Mouse (Mus musculus): ENCODE data around the gene Spz1.

The Spz1 gene

DNA sequence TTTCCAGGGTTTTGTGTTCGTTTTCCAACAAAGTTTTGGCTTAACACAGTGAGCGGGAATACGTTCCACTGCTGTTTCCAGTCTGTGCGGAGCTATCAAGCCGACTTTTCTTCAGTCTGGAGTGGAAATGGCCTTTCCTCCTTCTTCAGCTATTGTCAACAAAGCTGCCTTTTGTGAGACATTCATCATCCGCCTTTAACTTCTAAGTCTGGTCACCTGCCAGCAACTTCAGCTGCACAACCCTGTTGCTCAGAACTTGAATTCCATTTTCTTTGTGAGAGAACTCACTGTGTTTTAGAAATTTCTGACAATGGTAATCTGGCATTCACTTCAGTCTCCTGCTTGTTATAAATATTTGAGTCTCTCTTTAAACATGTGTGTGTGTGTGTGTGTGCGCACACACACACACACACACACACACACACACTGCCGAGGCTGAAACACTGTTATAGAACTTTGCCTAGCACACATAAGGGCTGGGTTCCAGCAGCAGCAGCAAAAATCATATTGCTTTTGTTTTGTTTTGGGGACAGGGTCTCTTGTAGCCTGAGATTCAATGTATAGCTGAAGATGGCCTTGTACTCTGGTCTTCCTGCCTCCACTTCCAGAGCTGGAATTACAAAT, 8.2 kb upstream of the Spz1 start:
- in situ Hi-C loops (cut with MboI; ENCODE audit: unreplicated experiment in 2 of 2), result loop anchor here in 1 of 2 experiments (10.0 kb wide), 1 partner anchor 51 kb away; no protein-coding TSS in a partner anchor

DNA sequence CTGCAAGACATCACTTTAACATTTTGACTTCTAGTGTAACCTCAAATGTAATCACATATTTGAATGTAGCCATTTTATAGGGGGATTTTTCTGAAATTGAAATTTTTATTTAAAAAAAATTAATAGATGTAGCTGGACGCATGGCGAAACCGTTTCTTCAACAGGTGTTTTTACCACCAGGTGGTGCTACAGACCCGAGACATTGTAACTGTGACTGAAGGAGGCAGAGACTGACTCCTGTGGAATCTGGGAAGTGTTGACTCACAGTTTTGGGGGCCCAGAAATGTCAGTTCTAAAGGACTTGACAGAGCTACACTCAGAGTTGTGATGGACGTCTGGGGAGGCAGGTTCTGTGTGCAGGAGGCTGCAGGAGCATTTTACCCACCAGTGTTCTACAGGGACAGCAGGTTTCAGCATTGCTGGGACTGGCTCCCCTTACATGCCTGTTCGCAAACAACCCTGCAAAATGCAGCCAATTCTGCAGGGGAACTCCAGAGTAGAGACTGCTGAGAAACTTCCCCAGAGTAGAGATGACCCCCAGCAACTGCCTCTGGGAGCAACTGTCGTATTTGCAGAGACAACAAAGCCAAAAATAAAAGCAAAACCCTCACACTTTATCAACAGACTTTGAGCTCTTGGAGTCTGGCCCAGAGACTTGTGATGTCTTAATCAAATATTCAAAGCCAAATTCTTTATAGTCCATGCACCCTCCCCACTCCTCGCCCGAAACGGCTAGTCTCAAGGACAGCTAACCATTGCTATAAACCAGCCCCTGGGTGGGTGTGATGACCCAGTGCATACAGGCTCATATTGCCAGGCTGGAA, 4.5 kb upstream of the Spz1 start:
- in situ Hi-C loops (cut with MboI; ENCODE audit: unreplicated experiment in 2 of 2), result loop anchor here in 1 of 2 experiments (10.0 kb wide), 1 partner anchor 54 kb away; no protein-coding TSS in a partner anchor

DNA sequence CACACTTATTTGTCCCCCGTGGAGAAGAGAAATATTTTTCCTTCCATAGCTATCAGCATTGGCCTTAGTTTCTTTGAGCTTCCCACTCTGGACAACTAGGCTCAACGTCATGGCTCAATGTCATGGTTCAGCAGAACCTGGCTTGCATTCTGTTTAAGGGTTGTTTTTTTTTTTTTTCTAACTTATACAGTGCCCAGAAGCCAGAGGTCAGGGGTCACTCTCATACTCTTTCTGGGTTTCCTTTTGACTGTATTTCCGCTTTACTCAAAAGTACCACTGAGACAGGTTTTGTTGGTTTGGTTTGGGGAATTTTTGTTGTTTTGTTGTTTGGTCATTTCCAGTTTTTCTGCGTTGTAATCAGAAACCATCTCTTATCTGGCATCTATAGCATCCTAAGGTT, 2.2 kb upstream of the Spz1 start:
- in situ Hi-C loops (cut with MboI; ENCODE audit: unreplicated experiment in 2 of 2), result loop anchor here (5.0 to 10.0 kb wide), 9 partner anchors 34 to 1144 kb away; partner anchors contain the start of genes Fam151b (in 2 of the 2) and Serinc5 (in 1 of the 2)

DNA sequence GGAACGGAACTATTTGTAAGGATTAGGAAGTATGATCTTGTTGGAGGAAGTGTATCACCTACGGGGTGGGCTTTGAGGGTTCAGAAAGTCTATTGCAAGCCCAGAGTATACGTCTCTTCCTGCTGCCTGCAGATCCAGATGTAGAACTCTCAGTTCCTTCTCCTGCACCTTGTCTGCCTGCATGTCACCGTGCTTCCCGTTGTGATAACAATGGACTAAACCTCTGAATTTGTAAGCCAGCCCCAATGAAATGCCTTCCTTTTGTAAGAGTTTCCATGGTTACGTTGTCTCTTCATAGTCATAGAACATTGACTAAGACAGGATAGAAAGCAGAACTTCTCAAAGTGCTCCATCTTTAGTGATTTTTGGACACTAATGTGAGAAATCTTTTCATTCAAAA, 716 bp upstream of the Spz1 start:
- in situ Hi-C loops (cut with MboI; ENCODE audit: unreplicated experiment in 2 of 2), result loop anchor here (5.0 to 10.0 kb wide), 9 partner anchors 36 to 1146 kb away; partner anchors contain the start of genes Fam151b (in 2 of the 2) and Serinc5 (in 1 of the 2)

DNA sequence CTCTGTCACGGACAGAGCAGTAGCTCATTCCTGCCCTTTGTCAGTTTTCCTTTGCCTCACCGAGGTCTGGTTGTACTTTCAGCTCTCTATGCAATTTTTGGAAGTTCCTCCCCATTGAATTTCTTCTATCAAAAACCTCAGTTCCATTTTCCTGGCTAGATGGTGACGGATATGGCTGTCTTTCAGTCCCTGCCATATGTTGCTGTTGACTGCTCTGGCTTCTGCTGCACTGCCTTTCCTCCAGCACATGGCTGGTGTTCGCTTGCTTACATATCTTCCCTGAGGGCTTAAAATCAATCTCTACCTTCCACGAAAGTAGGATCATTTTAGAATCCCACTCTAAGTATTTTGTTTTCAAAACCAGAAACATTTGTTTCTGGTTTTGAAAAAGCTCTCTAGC, 16.5 kb downstream of the Spz1 start:
- in situ Hi-C loops (cut with MboI; ENCODE audit: unreplicated experiment in 2 of 2), result loop anchor here in 1 of 2 experiments (25.0 kb wide), 1 partner anchor 1053 kb away; no protein-coding TSS in a partner anchor

DNA sequence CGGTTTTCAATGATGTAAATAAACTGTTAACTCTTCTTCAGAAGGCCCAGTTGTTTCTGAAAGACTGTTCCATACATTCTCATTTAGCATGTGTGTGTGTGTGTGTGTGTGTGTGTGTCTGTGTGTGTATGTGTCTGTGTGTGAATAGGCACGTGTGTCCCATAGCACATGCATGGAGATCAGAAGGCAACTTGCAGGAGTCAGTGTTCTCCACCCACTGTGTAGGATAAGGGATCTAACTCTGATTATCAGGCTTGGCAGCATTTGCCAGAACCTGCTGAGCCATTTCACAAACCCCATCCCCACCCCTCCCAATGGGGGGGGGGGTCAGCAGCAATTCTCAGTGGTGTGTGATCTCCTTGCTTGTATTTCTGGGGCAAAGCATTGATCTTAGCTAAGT, 18.7 kb downstream of the Spz1 start:
- in situ Hi-C loops (cut with MboI; ENCODE audit: unreplicated experiment in 2 of 2), result loop anchor here in 1 of 2 experiments (25.0 kb wide), 1 partner anchor 1055 kb away; no protein-coding TSS in a partner anchor

DNA sequence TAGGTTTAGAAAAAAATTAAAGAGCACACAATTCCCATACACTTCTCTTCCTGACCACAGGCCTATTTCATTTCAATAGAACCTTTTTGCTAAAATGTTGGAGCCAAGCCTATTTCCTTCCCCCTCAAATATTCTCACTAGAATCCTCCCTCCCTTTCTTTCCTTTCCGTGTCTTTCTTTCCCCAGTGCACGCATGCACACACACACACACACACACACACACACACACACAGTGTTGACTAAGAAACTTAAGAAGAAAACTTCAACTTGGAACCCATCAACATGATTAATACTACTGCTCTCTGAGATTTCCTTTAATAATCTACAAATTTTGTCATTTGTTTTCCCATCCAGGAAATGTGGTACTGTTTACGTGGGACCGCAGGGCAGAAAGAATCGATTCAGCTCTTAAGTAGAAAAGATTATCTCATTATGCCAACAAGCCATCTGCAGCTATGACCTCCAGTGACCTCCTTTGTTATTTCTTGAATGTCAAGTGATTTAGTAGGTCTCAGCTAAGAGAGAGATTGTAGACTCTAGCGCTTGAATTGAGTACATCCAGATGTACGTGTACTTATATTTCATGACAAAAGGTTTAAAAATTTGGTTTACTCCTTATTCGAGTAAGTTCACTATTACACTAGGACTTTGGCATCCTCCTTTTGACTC, 19.4 kb downstream of the Spz1 start:
- in situ Hi-C loops (cut with MboI; ENCODE audit: unreplicated experiment in 2 of 2), result loop anchor here in 1 of 2 experiments (25.0 kb wide), 1 partner anchor 1056 kb away; no protein-coding TSS in a partner anchor

DNA sequence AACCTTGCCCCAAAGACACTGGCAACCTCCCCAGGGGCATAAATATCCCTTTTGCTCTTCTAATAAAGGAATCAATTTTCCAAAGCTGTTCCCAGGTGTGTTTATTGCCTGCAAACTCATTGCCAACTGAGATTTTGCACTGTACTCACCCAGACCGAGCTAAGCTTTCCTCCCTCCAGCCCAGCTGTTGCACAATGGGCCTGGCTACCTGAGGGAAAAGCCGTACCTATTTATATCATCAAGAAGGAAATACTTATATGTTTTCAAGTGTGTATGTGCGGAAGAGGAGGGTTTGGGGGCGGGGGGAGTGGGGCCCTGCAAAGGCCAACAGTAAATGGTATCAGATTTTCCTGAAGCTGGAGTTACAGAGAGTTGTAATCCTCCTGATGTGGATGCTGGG, 28.9 kb downstream of the Spz1 start:
- in situ Hi-C loops (cut with MboI; ENCODE audit: unreplicated experiment in 2 of 2), result no loop called here

DNA sequence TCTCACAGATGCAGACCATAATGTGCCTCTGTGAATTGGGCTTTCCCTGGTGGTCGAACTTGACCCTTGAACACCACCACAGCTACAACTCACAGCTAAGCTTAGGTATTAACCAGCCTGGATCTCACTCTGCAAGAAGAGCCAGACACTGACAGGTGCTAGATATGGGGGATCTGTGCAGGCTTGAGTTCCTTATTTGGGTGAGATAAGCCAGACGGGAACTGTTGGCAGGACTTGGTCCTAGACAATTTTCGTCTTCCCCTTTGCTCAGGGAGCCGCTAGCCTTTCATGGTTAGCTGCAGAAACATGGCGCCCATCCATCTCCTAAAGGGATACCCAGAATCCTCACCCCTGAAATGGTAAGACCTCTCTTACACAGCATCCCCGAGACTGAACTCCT, 35.0 kb downstream of the Spz1 start:
- in situ Hi-C loops (cut with MboI; ENCODE audit: unreplicated experiment in 2 of 2), result no loop called here

DNA sequence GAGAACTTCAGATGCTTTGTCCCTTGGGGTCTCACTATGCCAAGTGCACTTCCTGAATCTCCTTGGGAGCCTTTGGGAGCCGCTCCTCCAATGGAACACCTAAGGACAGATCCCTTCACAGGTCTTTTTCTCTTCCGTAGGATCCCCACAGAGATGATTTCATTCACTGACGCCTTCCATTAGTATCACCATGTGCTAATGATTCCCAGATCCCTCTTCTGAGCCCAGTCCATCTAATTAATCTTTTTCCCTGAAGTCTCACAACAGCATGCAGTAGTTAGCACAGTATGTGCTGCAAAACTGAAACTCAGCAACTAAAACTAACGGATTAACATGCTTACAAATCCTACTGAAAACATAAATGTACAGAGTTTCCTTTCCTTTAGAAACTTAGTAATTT, 36.8 kb downstream of the Spz1 start:
- in situ Hi-C loops (cut with MboI; ENCODE audit: unreplicated experiment in 2 of 2), result no loop called here

DNA sequence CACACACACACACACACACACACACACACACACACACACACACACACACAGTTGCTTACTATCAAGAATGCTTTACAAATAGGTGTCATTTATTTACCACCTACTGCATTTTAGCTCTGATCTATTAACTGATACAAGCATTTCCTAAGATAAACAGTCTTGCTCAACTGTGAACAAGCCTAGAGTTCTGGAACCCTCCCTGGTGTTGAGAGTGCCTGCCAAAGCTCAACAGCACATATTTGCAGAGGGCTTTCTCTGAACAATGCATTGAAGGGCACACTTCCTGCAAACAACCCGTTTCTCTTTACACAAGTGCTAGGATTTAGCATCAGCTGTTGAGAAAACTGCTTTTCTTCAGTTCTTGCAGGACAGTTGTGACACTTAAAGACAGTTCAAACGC, 42.2 kb downstream of the Spz1 start:
- in situ Hi-C loops (cut with MboI; ENCODE audit: unreplicated experiment in 2 of 2), result no loop called here

DNA sequence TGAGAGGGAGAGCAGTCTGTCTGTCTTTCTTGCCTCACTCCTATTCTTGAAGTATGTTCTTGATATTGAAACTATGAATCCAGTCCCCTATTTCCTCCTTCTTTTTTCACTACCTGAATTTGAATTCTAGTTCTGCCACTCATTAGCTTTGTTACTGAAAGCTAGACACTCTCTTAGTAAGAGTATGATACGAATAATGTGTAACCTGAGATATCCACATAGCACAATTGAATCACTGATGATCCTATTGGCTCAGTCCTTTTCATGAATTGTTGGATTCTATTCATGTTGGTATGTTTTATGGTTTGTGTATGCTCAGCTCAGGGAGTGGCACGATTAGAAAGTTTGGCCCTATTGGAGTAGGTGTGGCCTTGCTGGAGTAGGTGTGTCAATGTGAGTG, 43.8 kb downstream of the Spz1 start:
- in situ Hi-C loops (cut with MboI; ENCODE audit: unreplicated experiment in 2 of 2), result no loop called here

DNA sequence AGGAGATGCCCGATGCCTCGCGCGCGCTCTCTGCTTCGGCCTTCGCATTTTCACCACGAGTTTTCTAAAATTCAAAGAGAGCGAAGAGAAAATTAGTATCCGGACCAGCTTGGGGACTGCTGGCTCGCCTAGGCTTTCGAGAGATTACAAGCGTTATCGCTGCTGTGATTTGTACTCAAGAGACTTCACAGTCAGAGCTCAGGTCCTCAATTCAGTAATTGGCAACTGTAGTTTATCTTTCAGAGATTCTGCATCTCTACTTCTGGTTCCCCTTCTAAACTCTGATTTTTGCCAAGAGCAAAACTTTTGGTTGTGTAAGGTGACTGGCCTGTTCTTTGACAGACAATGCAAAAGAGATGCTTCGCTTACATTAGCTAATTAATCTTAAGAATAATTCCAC, 44.7 kb downstream of the Spz1 start:
- in situ Hi-C loops (cut with MboI; ENCODE audit: unreplicated experiment in 2 of 2), result no loop called here

DNA sequence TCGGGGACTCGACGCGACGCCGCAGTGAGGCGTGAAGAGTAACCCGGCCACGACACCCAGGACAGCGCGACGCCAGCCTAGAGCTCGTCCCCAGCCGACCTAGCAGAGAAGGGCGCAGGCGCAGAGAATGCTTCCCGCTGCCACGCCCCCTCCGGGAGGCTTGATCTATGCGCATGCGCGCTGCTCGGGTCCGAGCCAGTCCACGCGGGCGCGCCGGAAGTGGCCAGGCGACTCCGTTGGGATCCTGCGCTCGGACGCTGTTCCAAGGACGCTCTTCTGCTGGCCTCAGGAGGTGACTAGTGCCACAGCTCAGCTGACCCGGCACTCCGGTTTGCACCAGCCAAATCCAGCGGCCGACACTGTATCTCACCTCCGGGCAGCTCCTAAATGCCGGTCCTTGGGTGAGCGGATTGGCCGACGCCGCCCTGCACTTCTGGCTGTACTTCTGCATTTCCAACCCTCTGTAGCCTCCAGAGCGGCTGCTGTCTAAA, 45.2 kb downstream of the Spz1 start, which contains the start of gene Zfyve16:
Gene Zfyve16, minus strand, starts transcription at position 148 of the 491 bp plus-strand sequence.
- in situ Hi-C loops (cut with MboI; ENCODE audit: unreplicated experiment in 2 of 2), result no loop called here

DNA sequence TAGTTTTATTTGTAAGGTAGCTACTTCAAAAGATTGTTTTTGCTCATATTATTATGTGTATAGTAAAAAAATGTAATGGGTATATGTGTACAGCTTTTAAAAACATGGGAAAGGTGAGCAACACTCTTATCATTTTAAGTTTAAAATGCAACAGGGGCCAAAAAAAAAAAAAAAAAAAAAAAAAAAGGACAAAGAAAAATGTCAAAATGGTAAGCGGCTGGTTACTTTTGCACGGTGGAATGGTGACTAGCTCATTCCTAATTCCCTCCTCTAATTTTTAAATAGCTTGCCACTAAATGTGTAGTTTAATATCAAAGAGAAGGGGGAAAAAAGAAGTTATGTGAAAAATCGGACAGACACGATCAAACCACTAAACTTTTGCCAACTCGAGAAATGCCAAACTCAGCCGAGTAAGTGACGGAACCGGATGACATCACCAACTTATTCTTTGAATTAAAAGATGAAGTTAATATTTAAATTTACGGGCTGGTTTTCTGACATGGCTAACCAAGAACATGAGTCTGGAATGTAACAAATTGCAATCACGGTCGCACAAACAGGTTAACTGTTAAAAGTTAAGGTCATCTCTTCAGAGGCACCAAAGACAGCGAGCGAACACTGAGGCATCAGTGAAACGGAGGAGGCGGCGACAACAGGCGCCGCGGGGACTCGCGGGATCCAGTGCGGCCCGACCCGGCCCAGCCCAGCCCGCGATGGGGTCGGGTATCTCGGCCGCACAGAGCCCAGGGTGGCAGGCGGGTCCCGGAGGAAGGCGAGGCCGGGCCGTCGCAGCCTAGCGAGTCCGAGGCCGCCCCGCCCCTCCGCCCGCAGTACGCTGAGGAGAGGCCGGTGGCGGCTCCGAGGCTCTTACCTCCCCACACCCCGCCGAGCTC, 45.9 kb downstream of the Spz1 start:
- in situ Hi-C loops (cut with MboI; ENCODE audit: unreplicated experiment in 2 of 2), result loop anchor here in 1 of 2 experiments (5.0 kb wide), 1 partner anchor 38 kb away; no protein-coding TSS in a partner anchor

Data from v-Abl transformed pro-B cells (cell line).